Mouse (Mus musculus) E14TG2a.4 (cell line): ENCODE measurements around the gene Aco1.

Source experiments
- CTCF ChIP-seq: conservative IDR thresholded peaks from 2 replicates; pipeline ENCODE4 v1.5.1; 2014; ENCODE audit warnings: low read length
- NANOG ChIP-seq: IDR thresholded peaks from 2 replicates; pipeline ENCODE4 v1.6.1; 2014; ENCODE audit warnings: borderline replicate concordance, low read length, mixed read lengths
- POU5F1 ChIP-seq: IDR thresholded peaks from 2 replicates; pipeline ENCODE4 v1.6.1; 2014; ENCODE audit warnings: low read length, borderline replicate concordance

- no peak for TF ChIP-seq CTCF
- no peak for TF ChIP-seq NANOG
- TF ChIP-seq POU5F1: no peak
These were observed 50.6 kb downstream of the Aco1 start for GRCm38 (mm10) chr4:40193461-40193860.
